Mouse (Mus musculus) cerebellum, adult 2 months (tissue): ENCODE measurements around the gene Ccdc87. TPM values are rescaled to one million over a fixed set of nuclear protein-coding genes. Genes with fewer than 3 reads are reported as not detected.

Experiments used
- DNase-seq, 2 experiments: peaks; one replicate each; pipeline ENCODE4 v3.0.0; 2021
- H3K27ac ChIP-seq: fragments of 200-500 bp; 2 replicates; pipeline ENCODE4 v1.5.1; 2012; ENCODE audit warnings: low read length, control low read depth, inconsistent platforms; ENCODE audit not compliant: insufficient read depth
- H3K27me3 ChIP-seq: fragments of 200-500 bp; 2 replicates; pipeline ENCODE4 v1.6.1; 2012; ENCODE audit warnings: inconsistent platforms, mild to moderate bottlenecking, low read length, moderate library complexity; ENCODE audit not compliant: control insufficient read depth, insufficient read depth
- H3K4me1 ChIP-seq: fragments of 200-500 bp; 2 replicates; pipeline ENCODE4 v1.6.1; 2011; ENCODE audit warnings: low read length; ENCODE audit not compliant: control insufficient read depth, insufficient read depth
- H3K4me3 ChIP-seq: fragments of 200-500 bp; replicated peaks from 2 replicates; pipeline ENCODE3; 2011; ENCODE audit warnings: mild to moderate bottlenecking, low read depth, low read length, control low read depth; ENCODE audit not compliant: insufficient read depth
- CTCF ChIP-seq: fragments of 200-500 bp; IDR thresholded peaks from 2 replicates; pipeline ENCODE4 v1.5.1; 2011; ENCODE audit warnings: low read depth, mild to moderate bottlenecking, control low read depth, low read length, moderate library complexity, borderline replicate concordance; ENCODE audit not compliant: insufficient read depth
- POLR2A ChIP-seq: fragments of 200-500 bp; IDR thresholded peaks from 2 replicates; pipeline ENCODE4 v1.6.1; 2011; ENCODE audit warnings: low read length, control low read depth, borderline replicate concordance; ENCODE audit not compliant: insufficient read depth
- WGBS: fragments of 180-500 bp; shearing (Covaris S2); methylation state at CpG from one replicate; pipeline ENCODE4 v1.1.7; 2018; 5-methylcytosine and 5-hydroxymethylcytosine counted together
- polyA plus RNA-seq: library from polyadenylated mRNA; depleted of rRNA; stranded (reverse); fragments of >200 nt; gene quantifications from 2 replicates; pipeline ENCODE4 v1.2.3, GENCODE M21; 2012

Ccdc87 gene
- polyA plus RNA-seq, 1 experiment: 0.64 TPM

DNA sequence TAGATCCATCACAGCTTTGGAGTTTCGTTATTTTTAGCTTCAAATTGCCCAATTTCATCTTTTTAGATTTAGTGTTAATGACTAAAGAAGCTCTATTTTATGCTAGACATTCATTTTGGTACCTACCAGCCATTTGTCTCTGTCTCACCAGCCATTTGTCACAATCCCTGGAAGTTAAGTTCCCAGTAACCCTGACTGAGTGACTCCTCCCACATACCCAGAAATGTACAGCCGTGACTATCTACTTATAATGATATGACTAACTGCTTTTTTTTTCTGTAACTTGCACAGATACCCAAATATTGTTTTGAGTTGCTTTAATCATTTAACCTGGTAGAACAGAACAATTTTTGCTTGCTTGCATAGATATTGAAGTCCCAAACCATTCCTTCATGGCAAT is 6.7 kb downstream of the Ccdc87 start:
- TF ChIP-seq POLR2A (no peak), CTCF (no peak)
- Histone ChIP-seq H3K27me3 (no peaks in the 10 kb centered on the region; the same call in 1 of the 2 replicates), H3K27ac (no peak overlapping the region), H3K4me3 (no peak overlapping the region), H3K4me1 (no peaks in the 10 kb centered on the region)
- WGBS: 71% methylated on average over 2 of the region's 2 CpGs
- DNase-seq: no peak

DNA sequence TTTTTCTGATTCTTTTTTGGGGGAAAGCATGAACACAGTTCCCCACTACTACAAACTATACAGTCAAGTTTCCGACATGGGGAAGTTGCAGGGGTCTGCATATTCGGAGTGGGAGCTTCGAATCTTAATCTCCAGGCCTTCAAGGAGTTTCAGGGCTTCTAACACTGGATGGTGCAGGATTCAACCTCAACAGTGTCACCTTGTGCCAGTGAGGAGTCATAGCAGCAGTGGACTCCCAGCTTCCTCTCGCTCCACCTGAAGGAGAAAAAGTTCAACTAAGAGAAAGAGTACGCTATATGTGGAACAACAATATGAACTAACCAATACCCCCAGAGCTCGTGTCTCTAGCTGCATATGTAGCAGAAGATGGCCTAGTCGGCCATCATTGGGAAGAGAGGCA is 8.3 kb downstream of the Ccdc87 start:
- Histone ChIP-seq H3K4me1 (no peaks in the 10 kb centered on the region), H3K4me3 (no peak overlapping the region), H3K27ac (no peak overlapping the region), H3K27me3 (no peaks in the 10 kb centered on the region; the same call in 1 of the 2 replicates)
- TF ChIP-seq POLR2A: no peak
- TF ChIP-seq CTCF: peak; percentile 77
- WGBS: 23% methylated on average over 7 of the region's 7 CpGs
- peak; percentile 47 to 50 for DNase-seq

DNA sequence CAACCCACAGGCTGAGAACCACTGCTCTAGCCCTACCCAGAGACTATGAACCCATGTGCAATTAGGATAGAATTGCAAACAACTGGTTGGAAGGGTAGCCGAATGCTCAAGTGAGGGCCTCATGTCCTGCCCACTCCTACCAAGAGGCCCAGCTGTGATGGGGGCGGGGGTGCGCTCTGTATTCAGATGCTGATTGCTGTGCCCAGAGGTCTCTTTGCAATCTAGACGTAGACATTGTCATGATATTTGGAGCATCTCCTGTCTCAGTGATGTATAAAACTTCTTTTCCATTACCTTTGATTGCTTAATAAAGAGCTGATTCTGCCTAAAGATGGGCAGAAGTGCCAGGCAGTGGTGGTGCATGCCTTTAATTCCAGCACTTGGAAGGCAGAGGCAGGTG is 10.6 kb downstream of the Ccdc87 start:
- WGBS: 67% methylated on average over 4 of the region's 4 CpGs

DNA sequence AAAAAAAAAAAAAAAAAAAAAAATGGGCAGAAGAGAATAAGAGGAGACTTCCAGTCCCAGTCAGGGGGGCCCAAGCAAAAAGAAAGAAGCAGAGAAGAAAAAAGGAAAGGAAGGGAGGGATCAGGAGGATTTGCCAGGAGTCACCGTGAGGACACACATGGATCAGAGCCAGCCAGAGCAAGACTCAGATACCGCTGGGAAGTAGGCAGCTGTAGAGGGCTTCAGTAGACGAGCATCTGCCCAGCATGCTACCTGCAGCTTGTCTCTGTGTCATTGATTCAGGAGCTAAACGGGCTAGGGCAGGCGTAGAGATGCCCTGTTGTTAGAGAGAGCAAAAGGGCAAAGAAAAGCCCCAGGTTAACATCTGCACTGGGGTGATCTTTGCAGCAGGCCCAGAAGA is 11.1 kb downstream of the Ccdc87 start:
- TF ChIP-seq CTCF: no peak
- no peak for TF ChIP-seq POLR2A
- Histone ChIP-seq H3K4me1 (no peaks in the 10 kb centered on the region; the same call in 1 of the 2 replicates), H3K27me3 (no peaks in the 10 kb centered on the region; the same call in 1 of the 2 replicates), H3K4me3 (no peak overlapping the region), H3K27ac (no peak overlapping the region)
- no peak for DNase-seq
- 33% methylated on average over 5 of the region's 5 CpGs for WGBS

More for the DNA sequence above, 10.6 kb downstream of the Ccdc87 start:
- no peak for TF ChIP-seq CTCF
- no peak for TF ChIP-seq POLR2A
- H3K27ac ChIP-seq: no peak overlapping the region
- no peak for DNase-seq
- no peaks in the 10 kb centered on the region; the same call in 1 of the 2 replicates for H3K27me3 ChIP-seq
- no peaks in the 10 kb centered on the region; the same call in 1 of the 2 replicates for H3K4me1 ChIP-seq
- H3K4me3 ChIP-seq: no peak overlapping the region

DNA sequence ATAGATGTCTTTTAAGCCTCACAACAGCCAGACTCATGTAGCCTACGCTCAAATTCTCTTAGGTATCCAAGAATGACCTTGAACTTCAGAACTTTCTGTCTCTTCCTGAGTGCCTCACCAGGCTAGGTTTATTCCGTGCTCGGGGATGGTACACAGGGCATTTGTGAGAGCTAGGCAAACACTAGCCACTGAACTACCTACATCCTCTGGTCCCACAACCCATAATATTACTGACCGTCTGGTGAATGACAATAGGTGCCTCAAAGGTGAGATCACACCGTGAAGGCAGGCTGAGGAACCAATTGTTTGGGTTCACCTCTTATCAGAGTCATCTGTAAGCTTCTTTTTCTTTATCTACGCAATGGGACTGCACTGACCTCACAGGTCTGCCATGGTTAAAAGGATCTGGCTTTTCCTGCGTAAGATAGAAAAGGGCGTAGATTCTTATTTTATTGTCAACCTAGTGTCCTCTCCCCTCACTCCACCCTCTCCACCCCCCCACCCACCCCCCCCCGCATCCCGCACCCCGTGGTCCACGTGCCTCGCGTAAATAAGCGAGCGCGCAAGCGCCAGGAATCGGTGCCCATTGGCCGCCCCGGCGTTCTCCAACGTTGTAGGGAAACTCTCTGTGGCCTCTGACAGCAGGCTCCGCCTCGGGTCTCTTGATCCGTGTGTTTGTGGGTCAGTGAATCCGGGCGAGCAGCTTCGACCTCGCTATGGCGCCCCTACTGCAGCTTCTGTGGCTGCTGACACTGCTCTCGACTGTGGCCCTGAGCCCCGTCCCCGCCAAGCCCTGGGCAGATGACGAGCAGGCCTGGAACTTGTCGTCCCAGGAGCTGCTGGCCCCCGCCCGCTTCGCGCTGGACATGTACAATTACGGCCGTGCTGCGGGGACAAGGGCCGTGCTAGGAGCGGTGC is 15.6 kb downstream of the Ccdc87 start, which contains the start of gene Ctsf:
TSS of gene Ctsf (plus strand) at position 579 of the 918 bp plus-strand sequence.
- TF ChIP-seq CTCF: no peak
- TF ChIP-seq POLR2A: peak; percentile 71
- 3% methylated on average over 45 of the region's 45 CpGs for WGBS
- Histone ChIP-seq H3K4me3 (peak within 1 kb of the TSS; percentile 71), H3K4me1 (peaks cover 4% of the 10 kb centered on the region), H3K27me3 (no peaks in the 10 kb centered on the region), H3K27ac (peak within 1 kb of the TSS; percentile 67)
- peak; percentile 95 to 96 for DNase-seq

DNA sequence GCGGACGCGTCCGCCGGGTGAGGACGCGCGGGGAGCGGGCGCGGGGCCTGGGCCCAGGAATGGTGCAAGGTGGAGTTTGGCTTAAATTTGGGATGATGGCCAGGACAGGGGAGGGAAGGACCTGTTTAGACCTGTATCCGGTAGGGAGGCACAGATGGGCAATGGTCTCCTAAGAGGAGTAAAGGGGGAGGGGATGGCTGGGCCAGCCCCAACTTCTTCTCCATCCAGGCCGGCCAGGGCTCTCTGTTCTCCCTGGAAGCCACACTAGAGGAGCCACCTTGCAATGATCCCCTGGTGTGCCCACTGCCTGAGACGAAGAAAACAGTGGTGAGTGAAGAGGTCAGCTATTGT is 16.3 kb downstream of the Ccdc87 start:
- TF ChIP-seq CTCF (no peak), POLR2A (no peak)
- H3K4me1 ChIP-seq: peaks cover 4% of the 10 kb centered on the region
- peak overlapping the region; percentile 67 for H3K27ac ChIP-seq
- peak overlapping the region; percentile 71 for H3K4me3 ChIP-seq
- 1% methylated on average over 14 of the region's 14 CpGs for WGBS
- no peak for DNase-seq
- H3K27me3 ChIP-seq: no peaks in the 10 kb centered on the region

DNA sequence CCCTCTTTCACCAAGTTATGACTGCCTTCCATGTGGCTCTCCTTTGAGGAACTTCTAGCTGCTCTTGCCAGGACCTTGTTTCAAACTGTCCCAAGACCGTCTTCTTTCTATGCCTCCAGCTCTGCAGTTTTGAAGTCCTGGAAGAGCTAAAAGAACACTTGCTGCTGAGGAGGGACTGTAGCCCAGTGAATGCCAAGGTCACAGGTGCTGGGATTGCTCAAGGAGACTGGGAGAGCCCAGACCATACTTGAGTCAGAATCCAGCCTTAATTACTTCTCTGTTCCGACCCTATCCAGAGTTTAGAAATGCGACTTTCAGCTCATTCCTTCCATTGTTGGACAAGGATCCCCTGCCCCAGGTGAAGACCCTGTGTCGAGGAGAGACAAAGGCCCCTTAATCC is 16.8 kb downstream of the Ccdc87 start:
- TF ChIP-seq POLR2A: no peak
- TF ChIP-seq CTCF: no peak
- Histone ChIP-seq H3K4me1 (peaks cover 4% of the 10 kb centered on the region), H3K27ac (peak overlapping the region; percentile 67; the same call in 1 of the 2 replicates), H3K27me3 (no peaks in the 10 kb centered on the region), H3K4me3 (peak overlapping the region; percentile 71)
- WGBS: 72% methylated on average over 4 of the region's 4 CpGs
- DNase-seq: no peak

DNA sequence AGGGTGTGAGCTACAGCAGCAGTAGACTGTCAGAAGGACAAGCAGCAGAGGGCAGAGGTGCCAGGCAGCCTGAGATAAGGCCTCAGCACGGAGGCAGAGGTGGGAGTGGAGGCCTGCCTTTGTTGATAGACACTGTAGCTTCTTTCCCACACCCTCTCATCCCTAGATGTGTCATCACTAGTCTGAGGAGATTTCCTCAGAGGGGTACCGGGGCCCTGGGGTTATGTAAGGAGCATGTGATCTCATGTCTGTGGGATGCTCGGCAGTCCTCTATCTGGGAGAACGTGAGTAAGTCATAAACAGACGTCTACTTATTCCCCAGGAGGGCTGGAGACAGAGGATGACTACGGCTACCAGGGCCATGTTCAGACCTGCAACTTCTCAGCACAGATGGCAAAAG is 19.9 kb downstream of the Ccdc87 start:
- TF ChIP-seq POLR2A (no peak), CTCF (no peak)
- Histone ChIP-seq H3K27me3 (no peaks in the 10 kb centered on the region), H3K27ac (no peak overlapping the region), H3K4me3 (no peak overlapping the region), H3K4me1 (peaks cover 10% of the 10 kb centered on the region)
- WGBS: 61% methylated on average over 6 of the region's 6 CpGs
- no peak for DNase-seq
